7 mouse cellular contexts compared by ENCODE assay signal in genomic region chr5:137502667-137503110, GRCm38 (mm10). TPM values are rescaled to one million over a fixed set of nuclear protein-coding genes. Genes with fewer than 3 reads are reported as not detected.
DNase-seq lines count a peak whose midpoint lies in the region; ATAC-seq and TF ChIP-seq lines count a peak whose summit lies in the region.

No protein-coding gene starts in this region.

- peak overlapping the region; percentile 89 for H3K4me3 ChIP-seq in E14TG2a.4 (replicated peaks; ENCODE audit: low read length)
- H3K4me3 ChIP-seq in gastrocnemius, adult 2 months: peak overlapping the region; percentile 94
- peak overlapping the region; percentile 48 for H3K4me3 ChIP-seq in lung, embryonic 14.5 days (ENCODE audit: low read depth, low read length)

- peak; percentile 91 for ATAC-seq in lung, embryonic 14.5 days (ENCODE audit: insufficient read depth)

- H3K9me3 ChIP-seq in E14TG2a.4 (ENCODE audit: low read length): no peaks in the 10 kb centered on the region
- no peaks in the 10 kb centered on the region for H3K9me3 ChIP-seq in lung, embryonic 14.5 days (ENCODE audit: low read depth, low read length)

- under 1% methylated on average over 30 of the region's 30 CpGs for WGBS in lung, embryonic 14.5 days

- H3K4me1 ChIP-seq in E14TG2a.4 (replicated peaks; ENCODE audit: low read depth, low read length): peaks cover 36% of the 10 kb centered on the region
- peaks cover 5% of the 10 kb centered on the region; the same call in 1 of the 2 replicates for H3K4me1 ChIP-seq in lung, embryonic 14.5 days (ENCODE audit: insufficient read depth)

- peak; percentile 95 for TF ChIP-seq CTCF in E14TG2a.4 (conservative IDR thresholded peaks at IDR 0.05; ENCODE audit: low read length)
- TF ChIP-seq CTCF in gastrocnemius, adult 2 months (IDR thresholded peaks at IDR 0.05): peak; percentile 90
- peak; percentile 99 for TF ChIP-seq CTCF in lung, embryonic 14.5 days (IDR thresholded peaks at IDR 0.05; ENCODE audit: low read depth)

- H3K27me3 ChIP-seq in E14TG2a.4 (ENCODE audit: insufficient read depth, low read length): no peaks in the 10 kb centered on the region
- no peaks in the 10 kb centered on the region for H3K27me3 ChIP-seq in lung, embryonic 14.5 days (ENCODE audit: insufficient read depth, low read length)

- peak; percentile 87 for DNase-seq in A20 (ENCODE audit: low read depth, low spot score)
- DNase-seq in cerebellum, postnatal 36 days: peak; percentile 81 to 83
- peak; percentile 91 for DNase-seq in gastrocnemius, adult 2 months
- peak; percentile 91 for DNase-seq in kidney, adult 9 months
- peak; percentile 98 for DNase-seq in lung, embryonic 14.5 days
- DNase-seq in retina, postnatal 1 day: peak; percentile 96

- peak overlapping the region; percentile 69 for H3K4me2 ChIP-seq in lung, embryonic 14.5 days

- intact Hi-C loops in gastrocnemius, adult 2 months (cut with DNase I): loop anchor here (1.0 to 10.0 kb wide), 5 partner anchors 31 to 242 kb away; partner anchors contain the start of genes Epo, Gnb2, Mospd3 and Nyap1

- H3K27ac ChIP-seq in gastrocnemius, adult 2 months: peak overlapping the region; percentile 94
- H3K27ac ChIP-seq in lung, embryonic 14.5 days (ENCODE audit: low read depth): peak overlapping the region; percentile 93

- H3K36me3 ChIP-seq in E14TG2a.4 (ENCODE audit: insufficient read depth, low read length): peaks cover 21% of the 10 kb centered on the region
- H3K36me3 ChIP-seq in lung, embryonic 14.5 days (ENCODE audit: insufficient read depth): peaks cover 12% of the 10 kb centered on the region

- H3K9ac ChIP-seq in lung, embryonic 14.5 days: peak overlapping the region; percentile 65

RNA-seq across cellular contexts. Expression of gene Pop7, which starts 0.4 kb away (rescaled TPM):
- 10 to 100 TPM; 11.3 to 11.4 TPM for total RNA-seq in gastrocnemius, adult 2 months (2021)
- 54.3 and 58.4 TPM in 2 replicates for polyA plus RNA-seq in lung, embryonic 14.5 days (2014; fragmentation: Nextera tagmentation; extraction: Ambion mirVana)

RNA-seq across cellular contexts. Expression of gene Gigyf1, which starts 15.7 kb away (rescaled TPM):
- total RNA-seq in gastrocnemius, adult 2 months (2021): 10 to 100 TPM; 20.9 to 24.7 TPM
- polyA plus RNA-seq in lung, embryonic 14.5 days (2014; fragmentation: Nextera tagmentation; extraction: Ambion mirVana): 11.1 and 11.6 TPM in 2 replicates

RNA-seq across cellular contexts. Expression of gene Zan, which starts 25.8 kb away (rescaled TPM):
- total RNA-seq in gastrocnemius, adult 2 months (2021): under 1 TPM in 1 of 2 experiments, not detected in 1; 0.03 TPM
- 0.18 and 0.24 TPM in 2 replicates for polyA plus RNA-seq in lung, embryonic 14.5 days (2014; fragmentation: Nextera tagmentation; extraction: Ambion mirVana)

RNA-seq across cellular contexts. Expression of gene Epo, which starts 30.4 kb away (rescaled TPM):
- total RNA-seq in gastrocnemius, adult 2 months (2021): not detected
- 0.37 and 0.38 TPM in 2 replicates for polyA plus RNA-seq in lung, embryonic 14.5 days (2014; fragmentation: Nextera tagmentation; extraction: Ambion mirVana)

RNA-seq across cellular contexts. Expression of gene Gnb2, which starts 30.6 kb away (rescaled TPM):
- 100 to 1,000 TPM; 118 to 148 TPM for total RNA-seq in gastrocnemius, adult 2 months (2021)
- polyA plus RNA-seq in lung, embryonic 14.5 days (2014; fragmentation: Nextera tagmentation; extraction: Ambion mirVana): 411 and 440 TPM in 2 replicates

Comparison
In these comparisons a context has a peak if more than half of its experiments do, and no peak if none do; other contexts are left out.
1. Peak in every context shown above with its lines: DNase-seq, ATAC-seq, H3K4me3 ChIP-seq and H3K27ac ChIP-seq.